Mouse (Mus musculus) stomach, postnatal 0 days (tissue): Measurements from ENCODE around the gene Ercc5.

Source experiments
- CTCF ChIP-seq: IDR thresholded peaks from 2 replicates; pipeline ENCODE4 v1.5.1; 2016; ENCODE audit warnings: antibody characterized with exemption, low read depth, mild to moderate bottlenecking, moderate library complexity
- EP300 ChIP-seq: optimal IDR thresholded peaks from 2 replicates; pipeline ENCODE3; 2016; ENCODE audit warnings: antibody characterized with exemption

DNA sequence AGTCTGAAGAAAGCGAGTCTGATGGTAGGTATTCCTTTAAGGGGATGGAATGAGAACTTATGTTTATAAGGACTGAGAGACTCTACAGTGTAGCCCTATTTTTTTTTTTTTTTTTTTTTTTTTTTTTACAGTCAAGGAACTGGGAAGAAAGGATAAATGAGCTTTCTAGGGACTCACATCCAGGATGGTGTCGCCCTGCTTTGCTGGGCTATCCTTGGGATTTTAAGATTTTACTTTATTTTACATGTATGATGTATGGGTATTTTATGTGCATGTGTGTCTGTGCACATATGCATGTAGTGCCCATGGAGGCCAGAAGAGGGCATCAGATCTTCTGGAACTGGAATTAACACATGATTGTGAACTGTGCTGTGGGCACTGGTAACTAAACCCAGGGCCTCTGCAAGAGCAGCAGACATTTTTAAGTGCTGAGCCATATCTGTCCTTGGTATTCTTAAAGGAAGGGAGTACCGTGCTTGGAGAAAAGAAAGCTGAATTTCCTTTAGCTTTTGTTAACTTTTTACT lies 20.4 kb downstream of the Ercc5 start:
- TF ChIP-seq EP300: no peak
- peak; percentile 34 for TF ChIP-seq CTCF
